Mouse (Mus musculus): ENCODE data around the gene Nkx2-4. TPM values are rescaled to one million over a fixed set of nuclear protein-coding genes. Genes with fewer than 3 reads are reported as not detected.

Nkx2-4 gene
- not detected in 2 replicates for polyA plus RNA-seq (2012; rRNA removed)

DNA sequence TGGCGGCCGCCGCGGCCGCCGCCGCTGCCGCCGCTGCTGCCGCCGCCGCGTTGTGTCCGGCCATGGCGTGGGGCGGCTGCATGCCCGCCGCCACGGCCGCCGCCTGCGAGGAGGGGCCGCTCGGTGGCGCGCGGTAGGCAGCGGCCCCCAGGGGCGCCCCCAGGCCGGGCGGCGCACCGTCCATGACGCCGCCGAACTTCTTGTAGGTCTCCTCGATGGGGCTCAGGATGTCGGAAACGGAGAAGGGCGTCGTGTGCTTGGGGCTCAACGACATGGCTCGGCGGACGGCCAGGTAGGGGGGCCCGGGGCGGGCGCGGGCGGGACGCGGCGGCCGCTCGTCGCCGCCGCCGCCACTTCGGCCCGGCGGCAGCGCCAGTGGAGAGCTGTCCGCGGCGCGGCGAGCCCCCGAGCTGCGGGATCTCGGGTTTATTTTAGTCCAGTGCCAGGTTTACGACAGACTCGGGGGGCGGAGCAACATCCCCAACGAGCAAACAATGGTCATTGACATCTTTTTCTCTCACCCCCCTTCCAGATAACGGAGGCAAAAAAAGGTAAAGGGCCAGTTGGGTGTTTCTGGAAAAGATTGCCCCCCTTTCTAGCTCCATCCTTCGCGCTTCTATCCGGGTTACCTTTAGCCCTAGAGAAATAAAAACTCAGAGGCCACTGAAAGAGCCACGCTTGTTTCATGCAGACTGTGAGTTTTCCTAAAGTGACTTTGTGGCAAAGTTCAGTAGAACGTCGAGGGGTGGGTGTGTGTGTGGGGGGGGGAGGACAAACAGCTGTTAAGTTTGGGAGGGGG, at the start of gene Nkx2-4:
Nkx2-4 (minus strand) TSS at position 374 of the 799 bp plus-strand sequence.

Other genes starting within 250 kb of the Nkx2-4 start
- 6.3 and 7.5 TPM in 2 replicates for gene Kiz, start 229.6 kb downstream of the Nkx2-4 start, polyA plus RNA-seq (2012; rRNA removed)
- 19.8 and 24.4 TPM in 2 replicates for gene Xrn2, start 72.4 kb downstream of the Nkx2-4 start, polyA plus RNA-seq (2012; rRNA removed)
- gene Nkx2-2, start 108.8 kb upstream of the Nkx2-4 start, polyA plus RNA-seq (2012; rRNA removed) = 0.03 TPM in 1 of 2 replicates, not detected in the other

Data from liver, embryonic 14 days (tissue).